Mouse (Mus musculus) midbrain, embryonic 12.5 days (tissue): ENCODE data around the gene Pvalb. TPM values are rescaled to one million over a fixed set of nuclear protein-coding genes. Genes with fewer than 3 reads are reported as not detected.

ENCODE experiments used
- ATAC-seq: fragments of 200-750 bp; cut with Nextera tagmentation; 2 replicates; pipeline ENCODE4 v1.8.0; 2017; ENCODE audit warnings: low read depth, moderate TSS enrichment, moderate library complexity; ENCODE audit not compliant: low FRiP score
- H3K27ac ChIP-seq: fragments of 300-500 bp; sonication (generic); replicated peaks from 2 replicates; pipeline ENCODE4 v1.5.1; 2016; ENCODE audit warnings: mild to moderate bottlenecking
- H3K27me3 ChIP-seq: fragments of 300-500 bp; sonication (generic); 2 replicates; pipeline ENCODE4 v1.6.1; 2016; ENCODE audit warnings: mild to moderate bottlenecking
- H3K36me3 ChIP-seq: fragments of 300-500 bp; sonication (generic); 2 replicates; pipeline ENCODE4 v1.6.1; 2016
- H3K4me1 ChIP-seq: fragments of 300-500 bp; sonication (generic); 2 replicates; pipeline ENCODE4 v1.6.1; 2016
- H3K4me2 ChIP-seq: fragments of 300-500 bp; sonication (generic); replicated peaks from 2 replicates; pipeline ENCODE4 v1.6.1; 2016; ENCODE audit warnings: mild to moderate bottlenecking, moderate library complexity
- H3K4me3 ChIP-seq: fragments of 300-500 bp; sonication (generic); 2 replicates; pipeline ENCODE4 v1.5.1; 2016; ENCODE audit warnings: mild to moderate bottlenecking
- H3K9ac ChIP-seq: fragments of 300-500 bp; sonication (generic); replicated peaks from 2 replicates; pipeline ENCODE4 v1.6.1; 2016; ENCODE audit warnings: mild to moderate bottlenecking, moderate library complexity
- H3K9me3 ChIP-seq: fragments of 300-500 bp; sonication (generic); 2 replicates; pipeline ENCODE4 v1.6.1; 2016; ENCODE audit warnings: mild to moderate bottlenecking
- WGBS: fragments of 180-500 bp; shearing (Covaris S2); methylation state at CpG from one replicate; pipeline ENCODE4 v1.1.7; 2016; 5-methylcytosine and 5-hydroxymethylcytosine counted together
- polyA plus RNA-seq: library from polyadenylated mRNA; unstranded; fragments of >200 nt; fragmentation: Nextera tagmentation; extraction: Ambion mirVana; gene quantifications from 2 replicates; pipeline ENCODE4 v1.2.1, GENCODE M21; 2016

The Pvalb gene
- 0.38 TPM in 1 of 2 replicates, not detected in the other for polyA plus RNA-seq

GRCm38 (mm10) chr15:78206312-78206711 lies at the start of gene Pvalb:
Pvalb (minus strand) TSS chr15:78206400.
- Histone ChIP-seq H3K4me3 (no peak within 1 kb of the TSS), H3K27me3 (peaks cover 51% of the 10 kb centered on the region), H3K4me2 (no peak within 1 kb of the TSS), H3K4me1 (peaks cover 10% of the 10 kb centered on the region; the same call in 1 of the 2 replicates), H3K36me3 (no peaks in the 10 kb centered on the region), H3K27ac (no peak within 1 kb of the TSS), H3K9ac (no peak within 1 kb of the TSS), H3K9me3 (no peaks in the 10 kb centered on the region)
- 88% methylated on average over 7 of the region's 7 CpGs for WGBS
- no peak for ATAC-seq

DNA sequence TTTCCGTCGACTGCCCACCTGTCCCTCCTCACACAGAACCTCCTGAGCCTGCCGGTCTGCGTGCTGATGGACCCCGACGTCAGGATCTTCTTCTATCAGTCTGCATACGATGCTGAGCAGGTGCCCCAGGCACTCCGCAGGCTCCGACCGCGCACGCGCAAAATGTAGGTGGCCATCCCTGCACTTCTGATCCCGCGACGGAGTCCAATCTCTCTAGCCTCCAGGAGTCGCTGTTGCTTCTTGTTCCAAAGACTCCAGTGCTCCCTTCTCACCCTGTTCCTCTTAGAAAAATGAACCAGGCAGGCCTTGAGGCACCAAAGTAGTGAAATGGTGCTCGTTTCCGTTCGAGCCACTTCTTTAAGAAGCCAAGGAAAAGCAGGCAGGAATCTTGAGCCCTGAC lies 48.6 kb upstream of the Pvalb start:
- Histone ChIP-seq H3K4me2 (no peak overlapping the region), H3K4me3 (no peak overlapping the region)

DNA sequence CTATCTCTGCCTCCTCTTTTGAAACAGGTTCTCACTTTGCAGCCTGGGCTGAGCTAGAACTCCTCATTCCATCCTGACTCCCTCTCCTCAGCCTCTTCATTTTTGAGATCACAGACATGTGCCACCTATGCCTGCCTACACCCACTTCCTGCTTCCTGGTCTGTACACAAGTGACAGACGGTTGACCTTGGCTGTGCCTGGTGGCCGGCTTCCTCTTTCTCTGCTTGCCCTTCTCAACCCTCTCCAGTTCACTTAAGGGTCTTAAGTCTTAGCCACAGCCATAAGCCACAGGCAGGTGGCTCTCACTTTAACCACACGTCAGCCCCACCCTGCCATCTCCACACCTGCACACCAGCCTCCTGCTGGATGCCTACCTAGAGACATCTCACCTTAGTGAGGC lies 42.2 kb upstream of the Pvalb start:
- Histone ChIP-seq H3K4me3 (no peak overlapping the region), H3K4me1 (no peaks in the 10 kb centered on the region), H3K9me3 (no peaks in the 10 kb centered on the region), H3K4me2 (no peak overlapping the region), H3K9ac (no peak overlapping the region), H3K27ac (no peak overlapping the region), H3K27me3 (peaks cover under 1% of the 10 kb centered on the region; the same call in 1 of the 2 replicates), H3K36me3 (no peaks in the 10 kb centered on the region)
- no peak for ATAC-seq
- 80% methylated on average over 3 of the region's 3 CpGs for WGBS

More for the DNA sequence above, 48.6 kb upstream of the Pvalb start:
- Histone ChIP-seq H3K9ac (no peak overlapping the region), H3K27me3 (peaks cover 14% of the 10 kb centered on the region), H3K9me3 (no peaks in the 10 kb centered on the region), H3K27ac (no peak overlapping the region), H3K4me1 (no peaks in the 10 kb centered on the region), H3K36me3 (no peaks in the 10 kb centered on the region)
- WGBS: 24% methylated on average over 20 of the region's 20 CpGs
- ATAC-seq: no peak

DNA sequence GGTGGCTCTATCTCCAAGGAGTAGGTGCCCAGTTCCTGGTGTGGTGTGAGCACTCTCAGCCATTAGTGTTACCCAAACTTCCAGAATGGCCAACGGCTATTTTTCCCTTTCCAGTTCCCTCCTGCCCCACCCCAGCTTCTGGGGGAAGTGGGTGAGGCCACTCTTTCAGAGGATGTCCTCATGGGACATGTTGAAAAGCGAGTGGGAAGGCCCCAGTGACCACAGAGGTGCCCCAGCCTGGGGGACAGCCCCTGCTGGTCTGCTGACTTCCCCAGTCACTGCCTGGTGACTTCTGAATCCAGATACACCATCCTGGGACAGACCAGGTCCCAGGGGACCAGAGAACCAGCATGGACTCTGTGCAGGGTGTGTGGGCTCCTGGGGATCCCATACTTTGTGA lies 41.5 kb upstream of the Pvalb start:
- Histone ChIP-seq H3K36me3 (no peaks in the 10 kb centered on the region), H3K9me3 (no peaks in the 10 kb centered on the region), H3K4me1 (no peaks in the 10 kb centered on the region), H3K27ac (no peak overlapping the region), H3K27me3 (no peaks in the 10 kb centered on the region; the same call in 1 of the 2 replicates), H3K4me3 (no peak overlapping the region), H3K4me2 (no peak overlapping the region), H3K9ac (no peak overlapping the region)
- 74% methylated on average over 2 of the region's 2 CpGs for WGBS
- no peak for ATAC-seq

DNA sequence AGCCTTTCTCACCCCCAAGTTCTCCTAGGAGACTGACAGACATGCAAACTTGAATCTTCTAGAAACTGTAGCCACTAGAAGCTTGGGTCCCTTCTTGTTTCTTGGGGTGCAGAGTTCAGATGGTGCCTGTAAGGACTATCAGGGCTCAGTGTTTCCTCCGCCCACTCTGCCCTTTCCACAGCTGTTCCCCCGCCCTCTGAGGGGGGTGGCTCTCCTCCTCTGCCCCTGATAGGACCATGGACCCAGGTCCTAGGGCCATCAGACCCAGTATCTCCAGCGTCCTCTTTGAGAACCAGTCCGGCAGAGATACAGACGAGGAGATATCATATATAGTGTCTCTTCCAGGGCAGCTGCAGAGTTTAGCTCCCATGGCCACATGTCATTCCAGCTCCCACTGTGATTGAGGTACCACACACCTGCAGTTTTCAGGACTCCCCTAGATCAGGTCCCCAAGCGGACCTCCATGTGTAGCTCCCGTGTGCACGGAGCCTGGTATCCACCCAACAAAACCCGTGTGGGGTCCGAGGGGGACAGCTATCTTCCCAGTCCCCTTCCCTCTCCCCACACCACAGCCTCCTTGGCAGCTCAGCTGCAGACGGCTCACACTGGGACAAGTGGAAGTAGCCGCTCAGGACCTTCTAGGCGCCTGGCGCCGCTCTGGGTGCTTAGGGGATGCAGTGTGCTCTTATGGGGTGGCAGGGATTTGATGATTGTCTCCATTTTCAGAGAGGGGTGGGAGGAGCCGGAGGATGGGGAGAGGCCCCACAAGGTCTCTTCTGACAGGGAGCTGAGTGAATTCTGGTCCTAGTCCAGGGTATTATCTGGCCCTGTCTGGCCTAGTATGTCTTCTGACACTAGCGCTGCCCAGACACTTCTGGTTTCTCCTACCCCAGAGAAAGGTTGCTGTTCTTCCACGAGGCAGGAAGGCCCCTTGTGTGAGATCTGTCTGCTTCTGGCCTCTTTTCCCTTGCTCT lies 40.2 kb upstream of the Pvalb start:
- 79% methylated on average over 18 of the region's 18 CpGs for WGBS
- Histone ChIP-seq H3K4me3 (no peak overlapping the region), H3K4me1 (no peaks in the 10 kb centered on the region), H3K27ac (no peak overlapping the region), H3K27me3 (no peaks in the 10 kb centered on the region; the same call in 1 of the 2 replicates), H3K4me2 (no peak overlapping the region), H3K9ac (no peak overlapping the region), H3K36me3 (no peaks in the 10 kb centered on the region), H3K9me3 (no peaks in the 10 kb centered on the region)
- ATAC-seq: no peak

DNA sequence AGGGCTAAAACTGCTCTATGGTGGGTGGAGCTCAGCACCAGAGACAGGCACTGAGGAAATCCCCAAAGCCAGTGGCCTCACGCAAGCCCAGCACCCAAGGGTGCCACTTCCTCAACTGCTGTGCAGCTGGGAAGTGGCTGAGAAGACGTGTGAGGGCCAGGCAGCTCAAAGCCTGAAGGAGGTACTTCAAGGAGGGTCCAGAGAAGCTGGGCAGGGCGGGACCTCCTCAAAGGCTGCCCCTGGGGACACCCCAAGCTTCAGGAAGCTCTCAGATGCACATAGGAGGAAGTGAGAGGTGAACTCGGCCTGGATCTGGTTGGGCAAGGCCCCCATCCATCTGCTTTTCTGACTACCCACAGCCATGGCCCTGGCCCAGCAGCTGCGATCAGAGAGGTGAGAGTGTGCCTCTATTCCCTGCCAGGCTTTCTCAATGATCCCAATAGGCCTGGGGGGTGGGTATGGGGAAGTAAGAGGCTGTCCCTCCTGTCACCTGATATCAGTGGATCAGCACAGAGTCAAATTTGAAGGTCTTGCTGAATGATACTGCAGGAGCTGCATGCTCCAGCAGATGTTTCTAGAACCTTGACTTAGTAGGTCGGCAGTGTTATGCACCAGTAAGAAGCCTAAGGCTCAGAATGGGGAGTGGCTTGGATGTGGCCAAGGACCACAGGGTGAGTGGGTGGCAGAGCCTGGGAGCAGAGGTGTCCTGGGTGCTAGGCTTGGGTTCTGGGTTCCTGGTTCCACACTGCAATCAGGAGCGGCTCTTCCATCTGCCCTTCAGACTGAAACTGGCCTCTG lies 38.7 kb upstream of the Pvalb start, which contains the start of gene Ncf4:
TSS of gene Ncf4 (plus strand) at position 107 of the 798 bp plus-strand sequence.
- Histone ChIP-seq H3K27me3 (peaks cover 6% of the 10 kb centered on the region; the same call in 1 of the 2 replicates), H3K4me3 (no peak within 1 kb of the TSS), H3K36me3 (no peaks in the 10 kb centered on the region), H3K27ac (no peak within 1 kb of the TSS), H3K9me3 (no peaks in the 10 kb centered on the region), H3K4me2 (no peak within 1 kb of the TSS), H3K9ac (no peak within 1 kb of the TSS), H3K4me1 (no peaks in the 10 kb centered on the region)
- ATAC-seq: no peak
- WGBS: 74% methylated on average over 7 of the region's 7 CpGs

- Histone ChIP-seq H3K9me3 (no peaks in the 10 kb centered on the region), H3K27me3 (0 out of 2 replicates have a peak, but pooled peaks cover 6% of the 10 kb centered on the region), H3K9ac (no peak overlapping the region), H3K36me3 (no peaks in the 10 kb centered on the region), H3K4me1 (no peaks in the 10 kb centered on the region), H3K4me2 (no peak overlapping the region), H3K27ac (no peak overlapping the region), H3K4me3 (no peak overlapping the region)
- WGBS: 76% methylated on average over 6 of the region's 6 CpGs
- no peak for ATAC-seq
Measured at GRCm38 (mm10) chr15:78243774-78244173, 37.6 kb upstream of the Pvalb start.

DNA sequence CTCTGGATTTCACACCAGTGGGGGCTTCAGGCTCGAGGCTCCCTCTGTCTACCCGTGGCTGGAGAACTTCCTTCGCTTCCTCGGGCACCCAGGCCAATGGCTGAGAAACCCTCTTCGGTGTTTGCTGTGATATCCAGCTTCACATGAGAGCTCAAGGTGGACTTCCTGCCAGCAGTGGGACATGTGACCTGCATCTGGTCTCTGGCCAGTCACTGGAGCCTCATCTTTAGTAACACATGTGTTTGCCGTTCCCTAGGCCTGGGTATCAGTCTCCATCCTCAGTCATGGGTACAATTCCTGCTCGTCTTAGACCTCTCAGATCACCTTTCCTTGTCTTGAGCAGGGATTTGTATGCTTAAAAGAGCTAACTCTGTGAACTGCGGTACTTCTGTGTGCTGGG lies 36.9 kb upstream of the Pvalb start:
- 80% methylated on average over 8 of the region's 8 CpGs for WGBS
- H3K27ac ChIP-seq: no peak overlapping the region
- H3K9ac ChIP-seq: no peak overlapping the region
- no peak overlapping the region for H3K4me2 ChIP-seq
- no peaks in the 10 kb centered on the region for H3K9me3 ChIP-seq
- H3K4me3 ChIP-seq: no peak overlapping the region
- 0 out of 2 replicates have a peak, but pooled peaks cover 6% of the 10 kb centered on the region for H3K27me3 ChIP-seq
- no peaks in the 10 kb centered on the region for H3K36me3 ChIP-seq
- H3K4me1 ChIP-seq: no peaks in the 10 kb centered on the region
- ATAC-seq: no peak

GRCm38 (mm10) chr15:78241335-78241734 lies 35.1 kb upstream of the Pvalb start:
- no peak for ATAC-seq
- no peak overlapping the region for H3K9ac ChIP-seq
- H3K4me2 ChIP-seq: no peak overlapping the region
- 43% methylated on average over 11 of the region's 11 CpGs for WGBS
- H3K4me1 ChIP-seq: no peaks in the 10 kb centered on the region
- no peaks in the 10 kb centered on the region for H3K36me3 ChIP-seq
- H3K27ac ChIP-seq: no peak overlapping the region
- no peak overlapping the region for H3K4me3 ChIP-seq
- 0 out of 2 replicates have a peak, but pooled peaks cover 6% of the 10 kb centered on the region for H3K27me3 ChIP-seq
- no peaks in the 10 kb centered on the region for H3K9me3 ChIP-seq

DNA sequence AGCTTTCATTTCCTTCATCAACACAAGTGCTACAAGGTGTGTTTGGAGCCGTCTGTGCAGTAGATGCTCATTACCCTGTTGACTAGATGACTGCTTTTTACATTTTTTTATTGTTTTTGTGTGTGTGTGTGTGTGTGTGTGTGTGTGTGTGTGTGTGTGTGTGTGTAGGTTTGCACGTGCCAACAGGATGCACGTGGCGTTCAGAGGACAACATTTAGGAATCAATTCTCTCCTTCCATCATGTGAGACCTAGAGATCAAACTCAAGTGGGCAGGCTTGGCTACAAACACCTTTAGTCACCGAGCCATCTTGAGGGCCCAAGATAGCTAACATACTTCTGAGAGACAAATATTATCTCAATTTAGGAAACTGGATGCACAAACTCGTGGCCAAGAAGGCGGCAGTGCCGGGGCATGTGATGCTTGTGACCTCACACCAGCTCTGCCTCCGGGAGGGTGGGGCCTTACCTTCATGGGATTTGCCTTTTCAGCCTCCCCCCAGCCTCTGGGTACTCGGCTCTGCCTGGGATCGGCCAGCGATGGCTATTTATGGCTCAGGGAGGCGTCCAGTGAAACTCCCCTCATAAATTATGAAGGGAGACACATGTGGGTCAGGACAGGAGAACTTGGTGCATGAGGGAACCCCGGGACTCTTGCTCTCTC lies 33.9 kb upstream of the Pvalb start:
- Histone ChIP-seq H3K4me2 (no peak overlapping the region), H3K27ac (no peak overlapping the region), H3K9ac (no peak overlapping the region), H3K27me3 (peaks cover 9% of the 10 kb centered on the region), H3K9me3 (no peaks in the 10 kb centered on the region), H3K36me3 (no peaks in the 10 kb centered on the region), H3K4me3 (no peak overlapping the region), H3K4me1 (no peaks in the 10 kb centered on the region)
- ATAC-seq: no peak
- 81% methylated on average over 14 of the region's 14 CpGs for WGBS

- Histone ChIP-seq H3K4me3 (no peak overlapping the region), H3K36me3 (no peaks in the 10 kb centered on the region), H3K4me2 (no peak overlapping the region), H3K9ac (no peak overlapping the region), H3K9me3 (no peaks in the 10 kb centered on the region), H3K27ac (no peak overlapping the region), H3K4me1 (no peaks in the 10 kb centered on the region), H3K27me3 (peaks cover 13% of the 10 kb centered on the region)
- whole genome bisulfite sequencing: 25% methylated on average over 10 of the region's 10 CpGs
- ATAC-seq: no peak
Measured at GRCm38 (mm10) chr15:78239453-78239852, 33.3 kb upstream of the Pvalb start.
